Mouse (Mus musculus): ENCODE results near the gene Rnf186. TPM values are rescaled to one million over a fixed set of nuclear protein-coding genes. Genes with fewer than 3 reads are reported as not detected.
A peak's percentile ranks its signal among the peaks of the same experiment; 100 is the strongest.
"Not testable (repeated sequence)": the region's sequence is repeated elsewhere in the genome, so short reads cannot be mapped to it uniquely, and the experiment has no call there.

Gene Rnf186
- polyA plus RNA-seq, 1 experiment from 2014 or later, result 24.8 TPM

DNA sequence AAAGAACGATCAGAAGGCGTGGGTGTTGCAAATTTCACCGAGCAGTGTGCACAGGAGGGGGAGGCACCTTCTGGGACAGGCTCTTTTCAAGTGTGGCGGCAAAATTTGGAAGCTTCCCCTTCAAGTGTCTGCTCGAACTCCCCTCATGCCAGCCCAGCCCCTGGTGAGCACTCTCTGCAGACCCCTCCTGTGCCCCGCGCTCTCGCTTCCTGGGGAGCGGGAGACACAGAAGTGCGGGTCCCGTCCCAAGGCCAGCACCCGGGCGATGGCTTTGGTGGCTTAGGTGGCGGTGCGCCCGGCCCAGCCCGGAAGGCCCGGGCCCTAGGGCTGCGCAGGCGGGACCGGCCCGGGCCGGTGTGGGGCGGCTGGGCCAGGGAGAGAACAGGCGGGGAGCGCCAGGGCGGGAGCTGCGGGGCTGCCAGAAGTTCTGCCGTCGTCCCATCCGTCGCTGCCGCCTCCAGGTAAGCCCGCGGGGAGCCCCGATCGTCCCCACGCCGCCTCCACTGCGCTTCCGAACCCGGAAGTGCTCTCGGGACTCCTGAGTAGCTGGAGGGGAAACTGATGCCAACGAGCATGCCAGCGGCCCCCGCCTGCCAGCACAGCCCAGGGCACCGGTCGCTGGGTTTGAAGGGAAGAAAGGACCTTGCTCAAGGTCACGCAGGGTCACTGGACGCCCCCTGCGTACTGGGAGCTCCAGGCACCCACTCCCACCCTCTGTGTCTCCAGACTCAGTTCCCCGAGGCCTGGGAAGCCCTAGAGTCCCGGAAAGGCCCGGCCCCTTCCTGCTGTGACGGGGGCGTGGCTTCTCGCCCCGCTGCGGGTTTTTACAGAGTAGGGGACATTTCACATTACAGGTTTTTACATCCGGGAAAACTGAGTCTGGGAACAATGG lies 6.2 kb downstream of the Rnf186 start, which contains the start of gene Tmco4:
TSS of gene Tmco4 (plus strand) at position 62 of the 892 bp plus-strand sequence.
- ATAC-seq (ENCODE audit: low FRiP score, low TSS enrichment) (peak; percentile 81), DNase-seq (ENCODE audit: low spot score) (peak; percentile 80)
- Histone ChIP-seq H3K9me3 (ENCODE audit: control insufficient read depth, low read length) (no peaks in the 10 kb centered on the region), H3K27ac (replicated peaks) (peak within 1 kb of the TSS; percentile 98), H3K4me2 (replicated peaks; ENCODE audit: low read depth) (peak within 1 kb of the TSS; percentile 92), H3K4me1 (replicated peaks; ENCODE audit: control insufficient read depth, insufficient read depth) (peaks cover 3% of the 10 kb centered on the region; the same call in 1 of the 2 replicates), H3K36me3 (ENCODE audit: control insufficient read depth, insufficient read depth, low read length) (no peaks in the 10 kb centered on the region), H3K27me3 (ENCODE audit: control insufficient read depth, insufficient read depth, low read length) (no peaks in the 10 kb centered on the region), H3K4me3 (ENCODE audit: low read depth, low read length) (peak within 1 kb of the TSS; percentile 64), H3K9ac (ENCODE audit: low read length) (peak within 1 kb of the TSS; percentile 94)
- peak; percentile 21; the same call in 1 of the 2 replicates for TF ChIP-seq CTCF (IDR thresholded peaks at IDR 0.05; ENCODE audit: low read depth)
- no peak for TF ChIP-seq EP300 (optimal IDR thresholded peaks at IDR 0.05)
- WGBS, result under 1% methylated on average over 55 of the region's 60 CpGs

DNA sequence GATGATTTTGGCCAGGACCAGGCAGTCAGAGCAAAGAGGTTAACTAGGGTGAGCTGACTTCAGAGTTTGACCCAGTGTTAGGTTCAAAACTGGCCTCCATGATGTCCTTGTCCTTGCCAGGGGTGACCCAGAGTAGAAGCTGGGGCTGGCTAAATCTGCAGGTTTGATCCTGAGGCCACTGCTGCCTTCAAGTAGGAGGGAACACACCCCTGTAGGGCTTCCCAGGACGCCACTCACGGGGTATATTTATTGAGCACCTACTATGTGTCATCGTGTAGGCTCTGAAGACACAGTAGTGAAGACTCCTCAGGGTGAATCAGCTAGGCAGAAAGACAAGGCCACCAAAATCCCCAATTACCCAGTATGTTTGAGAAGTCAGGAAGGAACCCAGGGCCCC lies 6.8 kb downstream of the Rnf186 start:
- H3K9me3 ChIP-seq (ENCODE audit: control insufficient read depth, low read length), result no peaks in the 10 kb centered on the region
- peak overlapping the region; percentile 92 for H3K4me2 ChIP-seq (replicated peaks; ENCODE audit: low read depth)
- H3K9ac ChIP-seq (ENCODE audit: low read length), result peak overlapping the region; percentile 94
- H3K27me3 ChIP-seq (ENCODE audit: control insufficient read depth, insufficient read depth, low read length), result no peaks in the 10 kb centered on the region
- H3K36me3 ChIP-seq (ENCODE audit: control insufficient read depth, insufficient read depth, low read length), result no peaks in the 10 kb centered on the region
- 0 out of 2 replicates have a peak, but pooled peaks have one; percentile 13 for ATAC-seq (ENCODE audit: low FRiP score, low TSS enrichment)
- peak overlapping the region; percentile 98 for H3K27ac ChIP-seq (replicated peaks)
- H3K4me1 ChIP-seq (replicated peaks; ENCODE audit: control insufficient read depth, insufficient read depth), result peaks cover 3% of the 10 kb centered on the region; the same call in 1 of the 2 replicates
- TF ChIP-seq CTCF (IDR thresholded peaks at IDR 0.05; ENCODE audit: low read depth), result no peak
- TF ChIP-seq EP300 (optimal IDR thresholded peaks at IDR 0.05), result no peak
- peak overlapping the region; percentile 64 for H3K4me3 ChIP-seq (ENCODE audit: low read depth, low read length)
- no peak for DNase-seq (ENCODE audit: low spot score)
- 62% methylated on average over 3 of the region's 3 CpGs for WGBS

DNA sequence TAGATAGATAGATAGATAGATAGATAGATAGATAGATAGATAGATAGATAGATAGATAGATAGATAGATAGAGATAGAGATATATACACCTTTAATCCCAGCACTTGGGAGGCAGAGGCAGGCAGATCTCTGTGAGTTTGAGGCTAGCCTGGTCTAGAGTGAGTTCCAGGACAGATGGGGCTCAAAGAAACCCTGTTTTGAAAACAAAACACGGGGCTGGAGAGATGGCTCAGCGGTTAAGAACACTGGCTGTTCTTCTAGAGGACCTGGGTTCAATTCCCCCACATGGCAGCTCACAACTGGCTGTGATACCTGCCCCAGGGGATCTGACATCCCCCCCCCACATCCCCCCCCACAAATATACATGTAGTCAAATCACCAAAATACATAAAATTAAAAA lies 7.6 kb downstream of the Rnf186 start:
- H3K4me2 ChIP-seq (replicated peaks; ENCODE audit: low read depth); H3K27ac ChIP-seq (replicated peaks); H3K4me3 ChIP-seq (ENCODE audit: low read depth, low read length); H3K9me3 ChIP-seq (ENCODE audit: control insufficient read depth, low read length); ATAC-seq (ENCODE audit: low FRiP score, low TSS enrichment); H3K4me1 ChIP-seq (replicated peaks; ENCODE audit: control insufficient read depth, insufficient read depth); H3K36me3 ChIP-seq (ENCODE audit: control insufficient read depth, insufficient read depth, low read length); DNase-seq (ENCODE audit: low spot score); H3K27me3 ChIP-seq (ENCODE audit: control insufficient read depth, insufficient read depth, low read length); H3K9ac ChIP-seq (ENCODE audit: low read length): not testable (repeated sequence)
- WGBS, result 73% methylated on average over 2 of the region's 2 CpGs

DNA sequence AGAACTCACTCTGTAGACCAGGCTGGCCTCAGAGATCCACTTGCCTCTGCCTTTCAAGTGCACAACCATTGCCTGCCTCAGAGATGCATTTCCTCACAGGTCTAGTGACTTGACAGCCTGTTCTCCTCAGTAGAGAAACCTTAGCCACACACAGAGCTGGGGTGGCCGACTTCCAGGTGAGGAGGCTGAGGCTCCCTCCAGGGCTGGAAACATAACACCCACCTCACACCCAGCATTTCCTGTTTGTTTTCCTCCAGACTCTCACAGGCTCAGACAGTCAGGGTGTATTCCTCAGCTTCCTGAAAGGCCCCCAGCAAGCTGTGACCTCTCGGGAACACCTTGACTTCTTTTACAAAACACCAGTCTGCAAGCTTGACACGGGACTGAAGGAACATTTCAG lies 8.3 kb downstream of the Rnf186 start:
- H3K27me3 ChIP-seq (ENCODE audit: control insufficient read depth, insufficient read depth, low read length), result no peaks in the 10 kb centered on the region
- DNase-seq (ENCODE audit: low spot score) (no peak), ATAC-seq (ENCODE audit: low FRiP score, low TSS enrichment) (no peak)
- H3K4me3 ChIP-seq (ENCODE audit: low read depth, low read length), result no peak overlapping the region
- H3K27ac ChIP-seq (replicated peaks), result 0 out of 2 replicates have a peak overlapping the region, but pooled peaks have one; percentile 30
- TF ChIP-seq EP300 (optimal IDR thresholded peaks at IDR 0.05) (no peak), CTCF (IDR thresholded peaks at IDR 0.05; ENCODE audit: low read depth) (no peak)
- H3K9ac ChIP-seq (ENCODE audit: low read length), result no peak overlapping the region
- H3K36me3 ChIP-seq (ENCODE audit: control insufficient read depth, insufficient read depth, low read length), result no peaks in the 10 kb centered on the region
- 30% methylated on average over 3 of the region's 3 CpGs for whole genome bisulfite sequencing
- peaks cover 3% of the 10 kb centered on the region; the same call in 1 of the 2 replicates for H3K4me1 ChIP-seq (replicated peaks; ENCODE audit: control insufficient read depth, insufficient read depth)
- no peak overlapping the region for H3K4me2 ChIP-seq (replicated peaks; ENCODE audit: low read depth)
- no peaks in the 10 kb centered on the region for H3K9me3 ChIP-seq (ENCODE audit: control insufficient read depth, low read length)

DNA sequence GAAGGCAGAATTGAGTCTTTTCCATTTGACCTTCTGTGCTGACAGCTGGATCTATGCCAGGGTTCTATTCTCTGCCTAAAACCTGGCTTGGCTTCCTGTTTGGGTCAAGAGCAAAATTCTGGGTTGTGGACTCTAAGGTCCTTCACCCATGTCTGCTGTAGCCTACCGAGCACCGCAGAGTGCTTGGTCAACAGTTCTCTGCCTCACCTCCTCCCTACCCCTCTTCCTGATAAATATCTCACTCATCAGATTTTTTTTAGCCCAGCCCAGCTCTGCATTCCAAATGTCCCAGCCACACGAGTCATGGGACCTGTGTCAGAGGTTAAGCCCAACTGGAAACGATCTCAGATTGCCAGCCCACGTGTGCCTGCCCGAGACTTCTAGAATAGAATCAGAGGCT lies 9.1 kb downstream of the Rnf186 start:
- Histone ChIP-seq H3K27ac (replicated peaks) (no peak overlapping the region), H3K4me2 (replicated peaks; ENCODE audit: low read depth) (no peak overlapping the region), H3K9me3 (ENCODE audit: control insufficient read depth, low read length) (no peaks in the 10 kb centered on the region), H3K4me3 (ENCODE audit: low read depth, low read length) (no peak overlapping the region), H3K27me3 (ENCODE audit: control insufficient read depth, insufficient read depth, low read length) (no peaks in the 10 kb centered on the region), H3K9ac (ENCODE audit: low read length) (no peak overlapping the region), H3K36me3 (ENCODE audit: control insufficient read depth, insufficient read depth, low read length) (no peaks in the 10 kb centered on the region), H3K4me1 (replicated peaks; ENCODE audit: control insufficient read depth, insufficient read depth) (peaks cover 3% of the 10 kb centered on the region; the same call in 1 of the 2 replicates)
- ATAC-seq (ENCODE audit: low FRiP score, low TSS enrichment), result no peak
- no peak for TF ChIP-seq EP300 (optimal IDR thresholded peaks at IDR 0.05)
- no peak for TF ChIP-seq CTCF (IDR thresholded peaks at IDR 0.05; ENCODE audit: low read depth)
- no peak for DNase-seq (ENCODE audit: low spot score)
- 54% methylated on average over 6 of the region's 6 CpGs for WGBS

DNA sequence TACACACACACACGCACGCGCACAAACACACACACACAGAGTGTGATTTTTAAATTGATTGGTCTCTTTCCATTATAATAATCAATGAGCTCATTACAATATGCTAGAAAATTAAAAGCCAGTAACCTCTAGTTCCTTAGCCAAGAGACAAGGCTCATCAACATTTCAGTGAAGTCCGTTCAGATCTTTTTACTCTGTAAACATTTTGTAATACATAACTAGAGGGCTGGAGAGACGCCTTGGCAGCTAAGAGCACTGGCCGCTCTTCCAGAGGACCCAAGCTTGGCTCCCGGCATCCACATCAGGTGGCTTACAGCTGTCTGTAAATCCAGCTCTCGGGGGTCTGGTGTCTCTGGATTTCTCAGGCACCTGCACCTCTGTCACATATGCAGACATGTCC lies 13.1 kb downstream of the Rnf186 start:
- Histone ChIP-seq H3K9me3 (ENCODE audit: control insufficient read depth, low read length) (no peaks in the 10 kb centered on the region), H3K4me3 (ENCODE audit: low read depth, low read length) (no peak overlapping the region), H3K27me3 (ENCODE audit: control insufficient read depth, insufficient read depth, low read length) (no peaks in the 10 kb centered on the region), H3K4me2 (replicated peaks; ENCODE audit: low read depth) (no peak overlapping the region), H3K27ac (replicated peaks) (no peak overlapping the region), H3K36me3 (ENCODE audit: control insufficient read depth, insufficient read depth, low read length) (no peaks in the 10 kb centered on the region), H3K9ac (ENCODE audit: low read length) (no peak overlapping the region), H3K4me1 (replicated peaks; ENCODE audit: control insufficient read depth, insufficient read depth) (no peaks in the 10 kb centered on the region)
- no peak for DNase-seq (ENCODE audit: low spot score)
- 75% methylated on average over 8 of the region's 8 CpGs for WGBS
- ATAC-seq (ENCODE audit: low FRiP score, low TSS enrichment), result no peak
- TF ChIP-seq CTCF (IDR thresholded peaks at IDR 0.05; ENCODE audit: low read depth), result no peak
- TF ChIP-seq EP300 (optimal IDR thresholded peaks at IDR 0.05), result no peak

Measured in stomach, postnatal 0 days (tissue).